Mouse (Mus musculus): ENCODE data around the gene Acyp1.

Acyp1 gene

DNA sequence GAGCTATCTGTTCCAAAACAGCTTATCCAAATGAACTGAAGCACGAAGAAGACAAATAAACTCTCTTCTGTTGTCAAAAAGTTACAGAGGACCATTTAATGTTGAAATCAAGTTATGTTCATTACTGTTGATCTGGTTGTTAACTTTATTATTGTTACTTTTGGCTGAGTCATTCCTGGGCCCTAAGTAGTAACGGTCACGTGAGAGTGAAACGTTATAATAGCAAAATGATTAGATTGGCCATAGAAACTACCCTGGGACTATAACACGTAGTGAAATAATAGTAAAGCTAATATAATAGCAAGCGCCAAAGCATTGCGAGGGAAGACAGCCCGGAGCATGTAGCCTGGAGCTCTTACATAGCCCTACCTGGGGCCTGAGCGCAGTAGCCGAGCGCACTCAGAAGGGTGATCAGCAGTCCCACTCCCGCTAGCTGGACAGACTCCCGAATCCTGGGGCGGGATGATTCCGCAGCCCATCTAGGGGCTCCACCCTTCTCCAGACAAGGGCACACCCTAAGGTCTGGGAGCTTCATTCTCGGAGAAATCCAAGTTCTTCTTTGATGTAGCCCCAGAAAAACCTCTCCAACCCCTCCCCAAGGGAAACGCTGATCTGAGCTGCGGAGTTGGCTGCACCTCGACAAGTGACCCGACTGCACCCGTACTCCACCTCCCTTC lies at the start of gene Acyp1:
Gene Acyp1 (minus strand): TSS at position 630 of the 677 bp plus-strand sequence.
- DNase-seq (ENCODE audit: low read depth, low spot score): no peak

- no peak for DNase-seq (ENCODE audit: low read depth, low spot score)
Measured at GRCm38 (mm10) chr12:85337567-85338311, 49.5 kb upstream of the Acyp1 start.

DNA sequence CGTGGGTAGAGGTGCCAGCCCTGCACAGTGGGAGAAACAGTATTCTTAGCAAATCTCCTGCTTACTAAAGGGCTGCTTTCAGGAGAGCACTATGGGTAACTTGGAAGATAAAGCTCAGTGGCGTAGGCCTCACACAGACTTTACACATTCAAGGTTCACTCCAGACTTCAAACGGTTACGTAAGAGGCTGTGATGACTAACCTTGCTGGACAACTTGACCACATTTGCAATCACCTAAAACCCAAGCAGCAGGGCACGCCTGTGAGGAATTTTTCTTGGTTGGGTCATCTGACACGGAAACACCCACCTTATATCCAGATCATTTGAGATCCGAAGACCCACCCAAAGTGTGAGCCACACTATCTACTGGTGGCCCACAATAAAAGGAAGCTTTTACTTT lies 41.9 kb upstream of the Acyp1 start:
- no peak for DNase-seq (ENCODE audit: low read depth, low spot score)

DNA sequence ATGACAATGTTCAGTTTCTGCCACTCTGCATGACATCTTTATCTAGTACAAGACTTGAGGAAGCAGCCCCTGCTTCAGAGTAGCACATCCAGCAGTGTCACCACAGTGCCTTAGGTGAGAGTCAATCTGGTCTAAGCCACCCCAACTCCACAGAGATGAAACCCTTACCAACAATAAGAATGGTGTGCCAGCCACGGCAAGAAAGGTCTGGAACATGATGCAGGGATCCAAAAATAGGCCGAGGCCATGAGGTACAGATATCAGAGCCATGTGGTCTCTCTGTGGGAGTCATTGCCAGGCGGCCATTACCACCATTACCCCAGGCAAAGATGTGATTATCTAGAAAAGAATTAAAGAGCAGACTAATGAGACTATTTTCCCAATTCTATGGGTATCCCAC lies 20.4 kb upstream of the Acyp1 start:
- DNase-seq (ENCODE audit: low read depth, low spot score): no peak

DNA sequence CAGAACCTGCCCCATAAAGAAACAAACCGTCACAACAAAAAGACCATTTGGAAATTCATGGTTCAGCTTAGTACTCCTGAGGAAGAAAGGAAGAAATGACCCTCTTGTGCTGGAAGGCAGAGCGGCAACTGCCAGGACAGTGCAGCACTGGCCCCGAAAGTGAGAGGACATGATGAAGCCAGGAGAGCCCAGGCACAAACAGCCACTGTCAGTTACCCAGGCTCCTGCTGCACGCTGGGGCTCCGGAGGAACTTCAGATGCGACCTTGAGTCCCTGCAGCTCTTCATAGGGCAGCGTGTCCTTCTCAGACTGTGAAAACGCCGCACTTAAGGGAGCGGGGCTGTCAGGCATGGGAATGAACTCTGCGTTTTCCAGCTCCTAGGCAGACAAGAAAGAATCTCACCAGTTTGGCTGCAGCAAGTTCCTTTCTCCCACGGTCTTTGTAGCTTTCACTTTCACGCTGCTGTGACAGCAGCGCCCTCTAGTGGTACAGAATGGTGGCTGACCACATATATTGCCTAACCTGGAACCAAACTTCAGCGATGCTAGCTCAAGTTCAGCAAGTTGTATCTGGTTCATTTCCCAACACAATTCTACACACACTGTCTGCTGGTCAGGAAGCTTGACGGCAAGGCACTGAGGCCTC lies 17.1 kb upstream of the Acyp1 start:
- peak; percentile 69 for DNase-seq (ENCODE audit: low read depth, low spot score)

GRCm38 (mm10) chr12:85304725-85305124 lies 16.5 kb upstream of the Acyp1 start:
- no peak for DNase-seq (ENCODE audit: low read depth, low spot score)

- no peak for DNase-seq (ENCODE audit: low read depth, low spot score)
Measured at GRCm38 (mm10) chr12:85303256-85303655, 15.0 kb upstream of the Acyp1 start.

GRCm38 (mm10) chr12:85298835-85299180 lies 10.6 kb upstream of the Acyp1 start:
- DNase-seq (ENCODE audit: low read depth, low spot score): no peak

GRCm38 (mm10) chr12:85298127-85298834 lies 10.0 kb upstream of the Acyp1 start:
- DNase-seq (ENCODE audit: low read depth, low spot score): no peak

DNA sequence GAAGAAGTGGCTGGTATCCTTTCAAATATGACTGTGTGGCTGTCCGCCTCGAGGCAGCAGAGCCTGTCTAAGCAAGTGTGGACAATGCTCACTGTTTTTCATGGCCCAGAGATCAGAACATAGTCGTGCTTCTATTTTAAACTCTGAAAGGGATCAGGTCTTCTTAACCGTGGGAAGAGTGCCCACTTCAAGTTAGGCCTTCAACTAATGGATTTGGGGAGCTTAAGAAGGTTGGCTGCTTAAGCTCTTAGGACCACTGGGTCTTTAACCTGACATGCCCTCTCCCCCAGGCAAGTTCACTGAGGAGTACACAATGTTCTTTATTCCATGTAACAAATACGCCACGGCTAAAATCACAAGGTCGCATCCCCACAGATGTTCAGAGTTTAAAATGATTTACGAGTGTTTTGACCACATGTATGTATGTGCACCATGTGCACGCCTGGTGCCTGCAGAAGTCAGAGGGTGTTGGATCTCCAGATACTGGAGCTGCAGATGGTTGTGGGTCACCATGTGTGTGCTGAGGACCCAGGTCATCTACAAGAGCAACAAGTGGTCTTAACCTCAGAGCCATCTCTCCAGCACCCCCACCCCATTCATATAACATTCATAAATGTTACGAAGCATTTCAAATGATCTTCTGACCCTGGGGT lies 9.2 kb upstream of the Acyp1 start:
- DNase-seq (ENCODE audit: low read depth, low spot score): no peak

DNA sequence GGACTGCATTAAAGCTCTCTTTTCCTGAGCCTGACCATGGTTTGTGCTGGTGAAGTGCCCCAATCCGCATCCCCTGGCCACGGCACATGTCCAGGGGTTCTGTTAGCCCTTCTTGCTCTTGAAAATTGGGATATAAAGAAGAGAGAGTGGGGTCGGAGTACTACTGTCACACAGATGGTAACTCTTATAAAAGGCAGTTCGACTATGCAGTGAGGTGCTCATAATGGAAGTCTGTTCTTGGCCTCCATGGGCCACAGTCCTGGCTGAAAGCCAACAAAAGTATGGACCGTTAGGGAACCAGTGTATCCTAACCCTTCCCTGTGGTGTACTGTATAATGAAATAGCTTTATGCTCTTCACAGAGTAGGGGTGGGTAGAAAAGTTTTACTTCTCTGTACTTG lies 8.7 kb upstream of the Acyp1 start:
- DNase-seq (ENCODE audit: low read depth, low spot score): no peak

DNA sequence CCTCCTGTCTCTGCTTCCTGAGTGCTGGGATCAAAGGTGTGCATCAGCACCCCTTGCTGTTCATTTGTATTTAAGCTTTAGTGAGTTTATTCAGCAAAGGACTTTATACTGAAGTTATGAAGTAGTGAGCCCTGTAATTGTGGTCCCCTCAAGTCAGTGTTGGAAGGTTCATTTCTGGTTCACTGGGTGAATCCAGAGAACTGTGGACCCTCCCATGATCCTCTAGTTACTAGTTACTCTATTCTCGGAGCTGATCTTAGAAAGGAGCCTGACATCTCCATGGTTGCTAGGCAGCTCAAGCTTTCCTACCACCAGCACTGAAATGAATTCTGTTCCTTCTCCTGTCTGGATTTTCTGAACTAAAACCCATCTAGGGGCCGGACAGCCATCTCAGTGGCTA lies 7.3 kb upstream of the Acyp1 start:
- DNase-seq (ENCODE audit: low read depth, low spot score): no peak

GRCm38 (mm10) chr12:85292906-85293305 lies 4.7 kb upstream of the Acyp1 start:
- no peak for DNase-seq (ENCODE audit: low read depth, low spot score)

DNA sequence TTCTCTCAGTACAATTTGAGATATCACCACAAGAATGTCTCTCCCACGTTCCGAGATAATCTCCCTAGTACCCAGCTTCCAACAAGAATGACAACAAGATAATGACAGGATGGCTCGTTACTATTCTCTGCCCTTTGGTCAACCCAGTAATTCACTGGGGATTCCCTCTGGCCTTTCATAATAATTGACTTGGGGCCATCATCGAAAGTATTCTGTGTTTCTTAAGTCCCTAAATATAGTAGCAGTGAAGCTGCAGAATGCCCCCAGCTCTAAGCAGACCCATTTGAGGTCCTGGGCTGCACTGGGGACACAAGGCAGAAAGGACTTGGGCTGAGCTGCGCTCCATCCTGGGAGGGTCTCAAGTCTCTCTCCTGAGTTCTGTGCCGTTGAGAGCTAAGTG lies 4.0 kb upstream of the Acyp1 start:
- no peak for DNase-seq (ENCODE audit: low read depth, low spot score)

GRCm38 (mm10) chr12:85291541-85291940 lies 3.3 kb upstream of the Acyp1 start:
- DNase-seq (ENCODE audit: low read depth, low spot score): no peak

GRCm38 (mm10) chr12:85290633-85291032 lies 2.4 kb upstream of the Acyp1 start:
- no peak for DNase-seq (ENCODE audit: low read depth, low spot score)

DNA sequence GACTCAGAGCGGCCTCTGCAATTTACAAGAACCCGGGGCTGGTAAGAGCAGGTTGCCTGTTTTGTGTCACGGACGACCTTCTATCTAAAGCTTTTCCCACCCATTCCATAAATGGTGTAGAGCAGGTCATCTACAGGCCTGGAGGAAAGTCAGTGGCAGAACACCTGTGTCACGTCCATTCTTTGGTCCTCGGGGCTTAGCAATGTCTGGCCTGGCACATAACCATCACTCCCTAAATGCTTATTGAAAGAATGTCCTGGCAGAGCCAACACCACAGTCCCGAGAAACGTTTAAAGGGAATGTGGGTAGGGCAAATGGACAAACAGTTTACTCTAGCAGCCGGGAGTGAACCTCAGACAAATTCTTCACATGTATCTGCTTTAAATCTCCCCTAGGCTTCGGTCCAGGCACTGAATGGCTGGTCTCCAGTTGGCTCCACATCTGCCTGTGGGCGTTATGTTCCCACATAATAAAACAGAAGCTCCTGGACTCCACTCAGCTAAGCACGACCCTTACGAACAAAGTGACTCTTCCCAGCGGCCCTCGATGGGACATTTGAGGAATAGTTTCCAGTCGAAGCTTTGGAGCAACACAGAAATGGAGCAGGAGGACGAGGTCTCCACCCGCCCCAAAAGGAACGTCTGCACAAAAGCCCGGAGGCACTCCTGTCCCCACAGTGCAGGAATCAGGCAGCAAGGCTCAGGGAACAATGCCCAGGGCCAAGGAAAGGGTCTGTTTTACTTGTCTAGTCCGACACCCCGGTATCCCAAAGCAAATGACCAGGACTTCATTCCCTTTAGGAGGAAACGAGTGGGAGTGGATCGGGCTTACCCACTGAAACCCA lies 1.1 kb upstream of the Acyp1 start:
- no peak for DNase-seq (ENCODE audit: low read depth, low spot score)

GRCm38 (mm10) chr12:85288486-85289156 lies 383 bp upstream of the Acyp1 start, which contains the start of gene Zc2hc1c:
Gene Zc2hc1c, plus strand, starts transcription at chr12:85288591.
- DNase-seq (ENCODE audit: low read depth, low spot score): peak; percentile 56

DNA sequence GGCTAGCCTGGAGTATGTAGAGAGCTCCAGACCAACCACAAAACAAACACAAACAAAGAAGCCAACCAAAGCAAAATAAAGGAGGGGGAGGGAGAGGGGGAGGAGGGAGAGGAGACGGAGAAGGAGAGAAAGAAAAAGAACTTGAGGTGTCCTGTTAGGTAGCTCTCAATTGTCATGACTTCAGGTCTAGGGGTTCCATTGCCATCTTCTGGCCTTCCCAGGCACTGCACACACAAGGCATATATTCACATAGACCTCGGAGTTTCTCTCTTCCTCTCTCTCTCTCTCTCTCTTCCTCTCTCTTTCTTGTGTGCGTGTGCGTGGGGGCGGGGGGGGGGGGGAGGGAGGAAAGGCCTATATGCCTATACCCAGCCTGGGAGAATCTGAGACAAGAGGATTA lies 1.3 kb downstream of the Acyp1 start:
- no peak for DNase-seq (ENCODE audit: low read depth, low spot score)

DNA sequence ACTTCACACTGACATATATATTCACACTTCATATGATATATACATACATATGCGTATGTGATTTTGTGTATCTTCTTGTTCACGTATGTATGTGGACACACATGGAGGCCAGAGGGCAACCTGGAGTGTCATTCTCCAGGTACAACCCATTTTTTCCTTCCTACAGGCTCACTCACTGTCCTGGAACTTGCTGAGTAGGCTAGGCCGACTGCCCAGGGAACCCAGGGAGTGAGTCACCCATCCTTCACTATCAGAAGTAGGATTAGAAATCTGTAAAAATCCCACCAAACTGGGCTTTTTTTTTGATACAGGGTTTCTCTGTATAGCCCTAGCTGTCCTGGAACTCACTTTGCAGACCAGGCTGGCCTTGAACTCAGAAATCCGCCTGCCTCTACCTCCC lies 3.2 kb downstream of the Acyp1 start:
- no peak for DNase-seq (ENCODE audit: low read depth, low spot score)
